Mouse (Mus musculus): ENCODE results near the gene Ndst2.

GRCm38 (mm10) chr14:20725660-20726339 lies 8.6 kb downstream of the Ndst2 start:
- TF ChIP-seq CTCF (IDR thresholded peaks at IDR 0.05; ENCODE audit: low read depth, low read length) (no peak), POLR2A (IDR thresholded peaks at IDR 0.05; ENCODE audit: extremely low read depth, insufficient read depth, low read length) (no peak)
